Mouse (Mus musculus): ENCODE data around the gene Xbp1.
"Not testable (repeated sequence)": the region's sequence is repeated elsewhere in the genome, so short reads cannot be mapped to it uniquely, and the experiment has no call there.

Gene Xbp1

DNA sequence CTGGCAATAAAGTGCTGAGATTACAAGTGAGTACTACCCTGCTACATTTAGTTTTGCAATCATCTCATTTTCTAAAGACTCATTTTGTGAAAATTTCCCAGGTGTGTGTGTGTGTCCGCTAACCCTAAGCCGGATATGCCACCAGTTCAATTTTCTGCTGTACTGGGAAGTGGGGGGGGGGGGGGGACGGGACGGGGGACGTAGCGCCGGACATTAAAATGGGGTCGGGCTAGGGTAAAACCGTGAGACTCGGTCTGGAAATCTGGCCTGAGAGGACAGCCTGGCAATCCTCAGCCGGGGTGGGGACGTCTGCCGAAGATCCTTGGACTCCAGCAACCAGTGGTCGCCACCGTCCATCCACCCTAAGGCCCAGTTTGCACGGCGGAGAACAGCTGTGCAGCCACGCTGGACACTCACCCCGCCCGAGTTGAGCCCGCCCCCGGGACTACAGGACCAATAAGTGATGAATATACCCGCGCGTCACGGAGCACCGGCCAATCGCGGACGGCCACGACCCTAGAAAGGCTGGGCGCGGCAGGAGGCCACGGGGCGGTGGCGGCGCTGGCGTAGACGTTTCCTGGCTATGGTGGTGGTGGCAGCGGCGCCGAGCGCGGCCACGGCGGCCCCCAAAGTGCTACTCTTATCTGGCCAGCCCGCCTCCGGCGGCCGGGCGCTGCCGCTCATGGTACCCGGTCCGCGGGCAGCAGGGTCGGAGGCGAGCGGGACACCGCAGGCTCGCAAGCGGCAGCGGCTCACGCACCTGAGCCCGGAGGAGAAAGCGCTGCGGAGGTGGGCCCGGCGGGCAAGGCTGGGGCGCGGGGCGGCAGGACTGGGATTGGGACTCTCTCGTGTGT lies at the start of gene Xbp1:
Gene Xbp1 (plus strand): TSS at position 248 of the 854 bp plus-strand sequence.
- peak; percentile 98 for DNase-seq (ENCODE audit: low read depth, low spot score)

- peak; percentile 86 for DNase-seq (ENCODE audit: low read depth, low spot score)
Observed at GRCm38 (mm10) chr11:5474130-5474529, 46.3 kb upstream of the Xbp1 start.

DNA sequence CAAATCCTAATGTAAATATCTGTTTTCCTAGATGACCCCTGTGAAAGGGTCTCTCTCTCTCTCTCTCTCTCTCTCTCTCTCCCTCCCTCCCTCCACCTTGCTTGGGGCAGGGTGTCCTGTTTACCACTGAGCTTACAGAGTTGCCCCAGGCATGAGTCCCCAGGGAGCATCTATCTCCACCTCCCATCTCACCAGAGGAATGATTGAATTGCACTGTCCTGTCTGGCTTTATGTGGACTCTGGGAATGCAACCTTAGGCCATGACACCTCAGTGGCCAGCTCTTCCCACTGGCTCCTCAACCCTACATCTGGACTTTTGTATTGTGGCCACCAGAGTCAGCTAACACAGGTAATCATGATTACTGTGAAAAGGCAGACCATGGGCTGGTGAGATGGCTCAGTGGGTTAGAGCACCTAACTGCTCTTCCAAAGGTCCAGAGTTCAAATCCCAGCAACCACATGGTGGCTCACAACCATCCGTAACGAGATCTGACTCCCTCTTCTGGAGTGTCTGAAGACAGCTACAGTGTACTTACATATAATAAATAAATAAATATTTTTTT lies 44.8 kb upstream of the Xbp1 start:
- DNase-seq (ENCODE audit: low read depth, low spot score), result not testable (repeated sequence)

GRCm38 (mm10) chr11:5476806-5477205 lies 43.7 kb upstream of the Xbp1 start:
- DNase-seq (ENCODE audit: low read depth, low spot score), result no peak

GRCm38 (mm10) chr11:5478193-5478592 lies 42.3 kb upstream of the Xbp1 start:
- no peak for DNase-seq (ENCODE audit: low read depth, low spot score)

GRCm38 (mm10) chr11:5478831-5479230 lies 41.6 kb upstream of the Xbp1 start:
- no peak for DNase-seq (ENCODE audit: low read depth, low spot score)

GRCm38 (mm10) chr11:5482581-5482980 lies 37.9 kb upstream of the Xbp1 start:
- DNase-seq (ENCODE audit: low read depth, low spot score), result no peak

DNA sequence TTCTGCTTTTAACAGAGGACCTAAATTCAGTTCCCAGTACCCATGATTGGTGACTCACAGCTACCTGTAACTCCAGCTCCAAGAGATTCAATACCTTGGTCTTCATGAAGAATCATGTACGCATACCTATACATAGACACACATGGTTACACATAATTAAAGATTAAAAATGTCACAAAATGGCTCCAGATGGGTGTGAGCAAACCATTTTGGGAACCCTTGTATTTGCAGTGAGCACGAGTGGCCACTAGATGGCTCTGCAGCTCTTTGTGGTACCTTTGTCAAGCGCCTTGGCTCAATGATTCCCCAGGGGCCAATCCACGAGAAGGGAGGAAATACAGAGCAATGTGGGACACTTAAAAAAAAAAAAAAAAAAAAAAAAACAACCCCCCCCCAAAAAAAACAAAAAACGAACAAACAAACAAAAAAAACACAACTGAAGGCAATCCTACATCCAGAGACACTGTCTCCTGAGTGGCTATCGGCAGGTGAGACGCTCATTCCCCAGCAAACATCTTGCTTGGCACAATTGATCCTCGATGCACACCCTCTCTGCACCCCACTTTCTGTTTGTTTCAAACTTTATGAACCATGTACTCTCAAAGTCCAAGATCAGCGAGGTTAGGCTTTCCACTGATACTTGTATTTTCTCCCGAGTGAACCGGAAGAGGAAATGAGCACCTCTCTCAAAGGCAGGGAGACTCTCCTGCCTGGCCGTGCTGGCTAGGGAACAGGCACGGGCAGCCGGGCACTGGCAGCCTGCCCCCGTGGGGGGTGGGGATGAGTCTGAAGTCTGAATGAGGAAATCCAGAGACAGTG lies 35.1 kb upstream of the Xbp1 start:
- peak; percentile 97 for DNase-seq (ENCODE audit: low read depth, low spot score)

DNA sequence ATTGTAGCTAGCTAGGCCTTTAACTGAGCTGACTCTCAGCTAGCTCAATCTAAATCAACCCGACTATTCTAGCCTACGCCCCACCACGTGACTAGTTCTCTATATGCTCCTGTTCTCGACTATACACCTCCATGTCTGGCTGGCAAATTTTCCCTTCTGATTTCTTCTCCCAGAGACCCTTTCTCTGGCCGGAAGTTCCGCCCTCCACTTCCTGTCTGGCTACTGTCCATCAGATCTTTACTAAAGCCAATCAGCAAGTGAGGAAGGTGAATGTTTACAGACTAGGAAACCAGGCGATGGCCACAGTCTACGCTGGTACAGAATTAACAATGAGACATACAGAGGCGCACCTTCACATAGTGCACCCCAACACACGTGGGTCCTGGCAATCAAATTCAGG lies 31.0 kb upstream of the Xbp1 start:
- DNase-seq (ENCODE audit: low read depth, low spot score), result not testable (repeated sequence)

- DNase-seq (ENCODE audit: low read depth, low spot score), result no peak
Observed at GRCm38 (mm10) chr11:5490989-5491656, 29.3 kb upstream of the Xbp1 start.

- DNase-seq (ENCODE audit: low read depth, low spot score), result no peak
Observed at GRCm38 (mm10) chr11:5491912-5492311, 28.5 kb upstream of the Xbp1 start.

GRCm38 (mm10) chr11:5493869-5494268 lies 26.6 kb upstream of the Xbp1 start:
- DNase-seq (ENCODE audit: low read depth, low spot score), result no peak

DNA sequence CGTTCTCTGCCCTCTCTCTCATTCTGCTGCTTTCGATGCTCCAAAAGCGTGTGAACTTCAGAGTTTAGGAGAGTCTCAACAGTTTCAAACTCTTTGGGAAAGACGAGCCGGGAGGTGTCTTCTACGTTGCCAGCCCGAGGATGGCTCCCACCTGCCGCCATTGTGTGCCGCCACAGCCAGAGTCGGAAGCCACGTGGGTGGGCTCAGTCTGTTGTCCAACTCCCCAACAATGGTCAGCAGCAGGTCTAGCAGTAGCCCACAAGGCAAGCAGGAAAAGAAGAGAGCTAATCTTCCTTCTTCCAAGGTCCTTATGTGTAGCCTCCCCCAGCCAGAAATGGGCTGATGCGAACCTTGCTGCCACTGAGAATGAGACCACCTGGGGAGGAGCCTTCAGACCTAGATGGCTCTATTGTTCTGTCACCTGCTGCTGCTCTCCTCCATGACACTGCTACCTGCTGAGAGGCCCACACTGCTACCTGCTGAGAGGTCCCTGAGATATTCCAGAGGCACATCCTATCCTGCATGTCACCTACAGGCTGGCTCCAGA lies 25.1 kb upstream of the Xbp1 start:
- no peak for DNase-seq (ENCODE audit: low read depth, low spot score)

DNA sequence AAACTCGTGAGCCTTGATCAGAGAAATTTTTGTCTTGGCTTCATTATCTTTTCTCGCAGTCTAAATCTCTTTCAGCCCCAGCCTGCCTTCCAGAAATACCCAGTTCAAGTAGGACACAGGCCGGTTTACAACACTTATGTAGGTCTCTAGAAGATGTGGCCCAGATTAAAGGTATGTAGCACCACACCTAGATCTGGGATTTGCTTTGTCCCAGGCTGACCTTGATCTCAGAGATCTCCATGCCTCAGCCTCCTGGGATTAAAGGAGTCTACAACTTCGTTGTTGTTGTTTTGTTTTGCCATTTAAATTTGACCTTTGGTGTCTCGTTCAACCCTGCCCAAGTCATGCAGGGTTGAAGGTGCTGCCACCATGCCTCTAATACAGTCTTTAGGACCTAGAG lies 24.6 kb upstream of the Xbp1 start:
- DNase-seq (ENCODE audit: low read depth, low spot score), result no peak

DNA sequence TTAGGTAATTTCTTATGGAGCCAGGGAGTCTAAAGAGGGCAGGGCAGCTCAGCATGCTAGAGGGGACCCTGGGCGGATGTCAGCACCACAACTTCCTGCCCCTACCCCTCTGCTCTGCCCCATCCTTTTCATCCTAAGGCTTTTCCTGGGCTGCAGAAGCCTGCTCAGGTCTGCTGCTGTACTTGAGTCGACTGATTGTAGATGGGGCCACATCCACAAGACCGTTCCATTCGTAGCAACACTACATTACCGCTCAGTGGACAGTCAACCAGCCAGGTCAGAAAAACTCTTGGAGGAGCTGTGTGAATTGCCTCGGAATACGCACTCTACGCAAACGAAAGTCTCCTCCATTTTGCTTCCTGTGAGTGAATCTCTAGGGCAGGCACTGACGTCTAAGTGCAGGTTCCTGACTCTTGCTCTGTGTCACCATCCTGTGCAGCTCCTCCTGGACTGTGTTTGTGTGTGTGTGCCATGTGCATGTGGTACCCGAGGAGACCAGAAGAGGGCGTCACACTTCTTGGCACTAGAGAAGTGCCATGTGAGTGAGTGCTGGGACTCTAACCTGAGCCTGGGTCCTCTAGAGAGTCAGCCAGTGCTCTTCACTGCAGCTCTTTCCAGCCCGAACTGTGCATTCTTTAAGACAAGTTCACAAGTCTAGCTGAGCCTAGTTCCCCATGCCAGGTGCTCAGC lies 23.8 kb upstream of the Xbp1 start:
- DNase-seq (ENCODE audit: low read depth, low spot score), result no peak

DNA sequence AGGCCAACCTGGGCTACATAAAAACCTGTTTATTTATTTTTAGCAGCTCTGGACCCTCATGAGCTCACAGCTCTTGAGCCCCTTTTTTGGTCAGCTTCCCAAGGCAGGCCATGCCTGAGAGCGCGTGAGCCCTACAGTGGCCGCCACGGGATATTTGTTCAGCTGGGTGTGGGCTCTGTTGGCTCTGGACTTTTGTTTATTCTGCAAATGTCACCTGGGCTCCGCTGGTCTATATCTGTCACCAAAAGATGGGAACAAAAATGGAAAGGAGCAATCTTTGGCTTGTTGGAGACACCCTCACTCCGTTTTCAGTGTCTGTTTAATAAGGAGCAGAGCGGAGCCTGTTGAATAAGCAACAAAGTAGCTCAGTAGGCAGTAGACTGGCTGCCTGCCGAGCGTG lies 22.0 kb upstream of the Xbp1 start:
- no peak for DNase-seq (ENCODE audit: low read depth, low spot score)

GRCm38 (mm10) chr11:5498931-5499661 lies 21.4 kb upstream of the Xbp1 start:
- DNase-seq (ENCODE audit: low read depth, low spot score), result no peak

DNA sequence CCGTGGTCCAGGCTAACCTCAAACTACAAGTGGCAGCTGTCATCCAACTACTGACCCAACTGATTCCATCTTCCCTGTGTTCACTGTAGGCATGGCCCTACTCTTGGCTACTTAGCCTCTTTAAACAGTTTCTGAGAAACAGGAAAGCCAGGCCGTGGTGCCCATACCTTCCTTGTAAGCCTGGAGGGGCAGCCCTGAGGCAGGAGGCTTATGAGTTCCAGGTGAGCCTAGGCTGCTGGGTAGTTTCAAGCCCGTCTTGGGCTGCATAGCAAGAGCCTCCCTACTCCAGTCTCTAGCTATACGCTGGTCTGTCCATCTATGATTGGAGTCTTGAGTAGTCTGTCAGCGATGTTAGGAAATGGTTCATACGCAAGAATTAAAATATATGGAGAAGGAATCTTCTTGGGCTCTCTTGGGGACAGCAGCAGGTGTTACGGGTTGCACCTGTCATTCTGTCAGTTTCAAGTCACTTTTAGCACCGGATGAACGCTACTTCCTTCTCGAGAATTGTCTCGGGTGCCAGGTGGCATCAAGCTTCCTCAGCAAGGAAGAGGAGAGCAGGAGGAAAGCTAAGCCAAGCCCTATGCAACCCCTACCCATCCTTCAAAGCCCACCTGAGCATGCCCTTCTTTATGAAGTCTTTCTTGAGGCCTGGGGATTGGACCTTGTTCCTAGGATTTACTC lies 20.4 kb upstream of the Xbp1 start:
- no peak for DNase-seq (ENCODE audit: low read depth, low spot score)

DNA sequence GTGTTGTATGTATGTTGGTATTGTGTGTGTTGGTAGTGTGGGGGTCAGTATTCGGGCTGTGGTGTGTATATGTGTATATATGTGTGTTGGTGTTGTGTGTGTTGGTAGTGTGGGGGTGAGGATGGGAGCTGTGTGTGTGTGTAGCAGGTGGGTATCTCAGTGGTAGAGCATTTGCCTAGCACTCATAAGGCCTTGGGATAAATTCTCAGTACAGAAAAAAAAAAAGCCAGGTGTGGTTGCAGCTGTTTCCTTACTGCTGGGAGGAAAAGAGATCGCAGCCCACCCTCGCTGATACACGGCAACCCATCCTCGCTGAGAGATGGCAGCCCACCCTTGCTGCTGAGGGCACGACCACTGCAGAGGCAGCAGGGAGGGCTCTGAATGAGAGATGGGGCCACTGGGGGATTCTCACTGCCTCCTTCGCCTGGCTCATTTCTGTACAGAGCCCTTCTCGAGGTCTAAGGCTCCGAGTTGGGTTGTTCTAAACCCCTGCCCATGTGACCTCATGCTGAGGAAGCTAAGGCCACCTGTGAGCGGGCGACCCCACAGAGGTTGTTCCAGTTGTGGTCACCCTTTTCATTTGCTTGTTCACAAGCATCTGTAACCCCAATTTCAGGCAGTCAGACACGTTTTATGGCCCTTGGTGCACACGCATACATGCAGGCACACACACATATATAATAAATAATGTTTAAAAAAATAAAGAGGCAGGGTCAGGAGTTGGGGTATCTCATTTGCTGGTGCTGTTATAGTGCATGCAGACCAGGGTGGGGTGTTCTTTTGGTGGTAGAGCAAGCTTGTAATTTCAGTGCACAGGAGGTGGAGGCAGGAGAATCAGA lies 19.3 kb upstream of the Xbp1 start:
- no peak for DNase-seq (ENCODE audit: low read depth, low spot score)
